Mouse (Mus musculus): ENCODE measurements around the gene Tssk3. TPM values are rescaled to one million over a fixed set of nuclear protein-coding genes. Genes with fewer than 3 reads are reported as not detected.

Tssk3 gene
- polyA plus RNA-seq, 1 experiment: 267 TPM

DNA sequence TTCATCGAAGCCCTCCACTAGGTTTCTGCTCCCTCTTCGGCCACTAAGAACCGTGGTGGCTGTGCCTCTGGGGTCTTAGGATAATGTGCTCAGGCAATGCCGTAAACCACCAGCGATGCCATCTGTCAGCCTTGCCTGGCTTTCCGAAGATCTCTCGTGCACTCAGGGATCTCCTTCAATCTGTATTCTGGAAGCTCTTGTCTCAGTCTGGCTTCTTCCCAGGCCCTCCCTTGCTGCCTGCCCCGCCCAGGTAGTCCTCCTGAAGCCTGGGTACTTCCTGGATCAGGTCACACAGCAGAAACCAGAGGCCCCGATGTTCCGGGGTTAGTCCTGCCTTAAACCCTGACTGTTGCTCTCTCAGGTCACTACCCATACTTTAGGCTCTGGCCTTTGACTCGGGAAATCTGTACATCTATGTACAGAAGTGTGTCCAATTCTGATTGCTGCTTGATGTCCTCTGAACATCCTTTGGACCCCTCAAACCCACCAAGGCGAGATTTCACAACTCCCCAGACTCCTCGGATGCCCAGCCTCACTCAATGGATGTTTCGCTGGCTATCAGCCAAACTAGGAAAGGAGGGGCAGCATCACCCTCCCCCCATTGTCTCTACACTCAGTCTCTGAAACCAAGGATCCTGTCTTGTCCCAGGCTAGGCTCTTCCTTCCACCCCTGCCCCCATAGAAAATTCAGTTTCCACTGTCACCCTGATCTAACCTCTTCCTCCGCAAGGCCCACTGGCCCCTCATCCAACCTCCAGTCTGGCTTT lies 18.2 kb upstream of the Tssk3 start:
- no peak overlapping the region for H3K4me3 ChIP-seq (ENCODE audit: control insufficient read depth, low read depth, low read length)
- TF ChIP-seq CTCF (IDR thresholded peaks at IDR 0.05; ENCODE audit: control insufficient read depth, insufficient read depth, insufficient replicate concordance, low read depth, low read length) (no peak), POLR2A (IDR thresholded peaks at IDR 0.05; ENCODE audit: control insufficient read depth, low read depth, low read length) (no peak)
- peak overlapping the region; percentile 45 for H3K27ac ChIP-seq (ENCODE audit: control insufficient read depth, insufficient read depth, low read depth, low read length)
- peaks cover 16% of the 10 kb centered on the region for H3K4me1 ChIP-seq (ENCODE audit: control insufficient read depth, insufficient read depth, low read length)
- no peaks in the 10 kb centered on the region for H3K27me3 ChIP-seq (ENCODE audit: control insufficient read depth, insufficient read depth, low read length)
- H3K36me3 ChIP-seq (ENCODE audit: control insufficient read depth, insufficient read depth, low read length): no peaks in the 10 kb centered on the region

DNA sequence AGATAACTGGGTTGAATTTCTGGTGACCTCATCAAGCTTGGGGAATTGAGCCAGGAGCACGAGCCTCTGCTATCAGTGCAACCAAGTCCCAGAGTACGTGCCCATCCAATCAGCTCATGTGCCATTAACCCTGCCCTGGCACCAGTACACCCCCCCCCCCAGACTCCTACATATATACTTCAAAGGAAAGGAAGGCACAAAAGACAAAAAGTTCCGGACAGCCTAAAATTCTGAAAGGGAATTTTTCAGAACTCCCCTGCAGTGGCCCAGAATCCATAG lies 17.4 kb upstream of the Tssk3 start:
- H3K4me1 ChIP-seq (ENCODE audit: control insufficient read depth, insufficient read depth, low read length): peaks cover 17% of the 10 kb centered on the region
- no peaks in the 10 kb centered on the region for H3K27me3 ChIP-seq (ENCODE audit: control insufficient read depth, insufficient read depth, low read length)
- H3K27ac ChIP-seq (ENCODE audit: control insufficient read depth, insufficient read depth, low read depth, low read length): peak overlapping the region; percentile 76
- no peak for TF ChIP-seq CTCF (IDR thresholded peaks at IDR 0.05; ENCODE audit: control insufficient read depth, insufficient read depth, insufficient replicate concordance, low read depth, low read length)
- TF ChIP-seq POLR2A (IDR thresholded peaks at IDR 0.05; ENCODE audit: control insufficient read depth, low read depth, low read length): no peak
- no peaks in the 10 kb centered on the region for H3K36me3 ChIP-seq (ENCODE audit: control insufficient read depth, insufficient read depth, low read length)
- H3K4me3 ChIP-seq (ENCODE audit: control insufficient read depth, low read depth, low read length): no peak overlapping the region

DNA sequence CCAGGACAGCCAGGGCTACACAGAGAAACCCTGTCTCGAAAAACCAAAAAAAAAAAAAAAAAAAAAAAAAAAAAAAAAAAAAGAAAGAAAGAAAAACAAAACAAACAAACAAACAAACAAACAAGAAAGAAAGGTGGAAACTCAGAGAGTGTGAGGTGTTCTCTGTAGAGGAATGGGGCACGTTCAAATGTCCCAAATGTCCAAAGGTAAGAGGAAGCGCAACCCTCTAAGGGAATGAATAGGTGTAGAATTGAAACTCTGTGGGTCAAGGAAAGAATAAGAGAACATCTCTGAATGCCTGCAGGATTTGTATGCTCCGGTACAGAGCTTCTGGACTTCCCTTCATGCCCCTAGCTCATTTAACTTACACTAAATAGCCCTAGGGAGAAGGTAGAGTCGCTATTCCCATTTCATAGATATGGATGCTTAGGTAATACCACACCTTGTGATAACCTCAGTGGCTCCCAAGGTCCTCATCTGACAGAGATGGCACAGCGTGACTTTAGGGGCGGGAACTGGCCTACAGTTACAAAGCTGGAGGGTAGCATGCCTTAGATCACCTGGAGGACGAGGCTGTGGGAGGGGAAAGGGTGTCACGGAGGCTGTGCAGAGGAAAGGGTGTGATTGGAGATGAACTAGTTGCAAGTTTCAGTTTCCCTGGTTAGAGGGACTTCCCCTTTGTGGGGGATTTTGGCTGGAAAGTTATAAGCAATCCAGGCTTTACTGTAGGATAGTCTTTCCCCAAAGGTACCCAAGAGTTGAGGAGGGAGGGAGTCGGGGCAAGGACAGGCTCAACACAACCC lies 16.8 kb upstream of the Tssk3 start:
- no peaks in the 10 kb centered on the region for H3K36me3 ChIP-seq (ENCODE audit: control insufficient read depth, insufficient read depth, low read length)
- no peak for TF ChIP-seq POLR2A (IDR thresholded peaks at IDR 0.05; ENCODE audit: control insufficient read depth, low read depth, low read length)
- peak overlapping the region; percentile 76; the same call in 1 of the 2 replicates for H3K27ac ChIP-seq (ENCODE audit: control insufficient read depth, insufficient read depth, low read depth, low read length)
- H3K4me1 ChIP-seq (ENCODE audit: control insufficient read depth, insufficient read depth, low read length): peaks cover 16% of the 10 kb centered on the region
- no peaks in the 10 kb centered on the region for H3K27me3 ChIP-seq (ENCODE audit: control insufficient read depth, insufficient read depth, low read length)
- H3K4me3 ChIP-seq (ENCODE audit: control insufficient read depth, low read depth, low read length): no peak overlapping the region

DNA sequence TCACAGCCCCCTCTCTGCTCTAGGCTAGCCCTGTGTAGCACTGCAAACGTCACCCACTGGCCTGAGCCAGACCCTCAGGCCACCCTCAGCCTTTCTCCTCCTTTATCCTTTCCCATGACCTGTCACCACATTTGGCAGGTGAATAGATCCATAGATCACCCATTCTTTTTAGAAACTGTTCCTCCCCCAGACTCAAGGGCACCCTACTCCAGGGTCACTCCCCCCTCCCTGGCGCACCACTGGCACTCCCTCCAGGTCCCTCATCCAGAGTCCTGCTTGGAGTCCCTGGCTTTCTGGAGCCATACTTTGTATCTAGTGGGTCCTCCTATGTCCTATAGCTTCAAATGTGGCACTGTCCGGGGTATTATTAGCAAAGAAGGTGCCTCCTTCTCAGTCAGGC lies 14.7 kb upstream of the Tssk3 start:
- Histone ChIP-seq H3K27me3 (ENCODE audit: control insufficient read depth, insufficient read depth, low read length) (no peaks in the 10 kb centered on the region), H3K4me1 (ENCODE audit: control insufficient read depth, insufficient read depth, low read length) (peaks cover 19% of the 10 kb centered on the region), H3K4me3 (ENCODE audit: control insufficient read depth, low read depth, low read length) (no peak overlapping the region), H3K27ac (ENCODE audit: control insufficient read depth, insufficient read depth, low read depth, low read length) (no peak overlapping the region), H3K36me3 (ENCODE audit: control insufficient read depth, insufficient read depth, low read length) (no peaks in the 10 kb centered on the region)
- TF ChIP-seq CTCF (IDR thresholded peaks at IDR 0.05; ENCODE audit: control insufficient read depth, insufficient read depth, insufficient replicate concordance, low read depth, low read length) (no peak), POLR2A (IDR thresholded peaks at IDR 0.05; ENCODE audit: control insufficient read depth, low read depth, low read length) (no peak)

DNA sequence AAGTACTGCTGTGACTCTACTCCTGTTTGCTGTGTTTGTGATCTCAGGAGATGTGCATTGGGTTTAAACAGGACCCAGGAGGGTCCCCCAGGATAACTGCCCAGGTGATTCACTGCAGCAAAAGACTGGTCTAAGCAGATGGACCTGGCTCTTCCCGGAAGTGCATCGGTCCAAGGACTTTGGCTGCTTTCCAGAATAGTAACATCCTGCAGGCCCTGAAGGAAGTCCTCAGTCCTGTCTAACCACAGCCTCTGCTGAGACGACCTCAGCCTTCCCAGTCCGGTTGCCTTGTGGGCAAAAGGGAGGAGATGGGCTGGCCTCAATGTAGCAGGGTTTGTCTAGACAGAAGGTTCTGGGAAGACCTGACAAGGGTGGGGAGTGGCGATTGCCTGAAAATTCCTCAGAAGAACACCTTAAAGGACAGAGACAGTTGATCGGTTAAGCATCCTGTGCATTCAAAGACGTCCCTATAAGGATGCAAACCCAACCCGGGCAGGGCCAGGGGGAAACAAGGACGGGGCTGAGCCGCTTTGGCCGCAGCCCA lies 12.2 kb upstream of the Tssk3 start:
- H3K27me3 ChIP-seq (ENCODE audit: control insufficient read depth, insufficient read depth, low read length): no peaks in the 10 kb centered on the region

DNA sequence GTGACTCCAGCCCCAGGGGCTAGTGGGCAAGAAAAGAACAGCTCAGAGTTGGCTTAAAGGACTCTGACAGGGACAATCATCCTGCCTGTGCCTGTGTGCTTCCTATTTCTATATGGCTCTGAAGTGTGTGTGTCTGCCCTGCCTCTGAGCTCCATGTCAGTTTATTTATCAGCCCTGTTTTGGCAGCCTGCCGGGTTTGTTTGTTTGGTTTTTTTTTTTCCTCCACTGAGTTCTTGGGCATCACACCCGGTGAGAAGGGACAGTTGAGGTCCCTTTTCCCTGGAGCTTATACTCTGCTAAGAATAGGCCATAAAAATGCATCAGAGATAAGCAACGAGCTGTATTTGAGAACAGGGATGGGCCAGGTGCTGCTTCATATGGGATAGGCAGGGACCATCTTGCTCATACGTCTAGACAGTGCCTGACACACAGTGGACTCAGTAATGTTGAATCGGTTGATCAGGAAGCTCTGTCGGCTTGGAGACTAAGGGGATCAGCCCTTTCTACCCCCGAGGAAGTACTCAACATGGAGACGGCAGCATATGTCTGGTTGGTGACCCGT lies 11.6 kb upstream of the Tssk3 start:
- Histone ChIP-seq H3K4me3 (ENCODE audit: control insufficient read depth, low read depth, low read length) (no peak overlapping the region), H3K27ac (ENCODE audit: control insufficient read depth, insufficient read depth, low read depth, low read length) (no peak overlapping the region), H3K27me3 (ENCODE audit: control insufficient read depth, insufficient read depth, low read length) (no peaks in the 10 kb centered on the region)

More for the DNA sequence above, 12.2 kb upstream of the Tssk3 start:
- Histone ChIP-seq H3K4me3 (ENCODE audit: control insufficient read depth, low read depth, low read length) (no peak overlapping the region), H3K27ac (ENCODE audit: control insufficient read depth, insufficient read depth, low read depth, low read length) (no peak overlapping the region; the same call in 1 of the 2 replicates), H3K36me3 (ENCODE audit: control insufficient read depth, insufficient read depth, low read length) (no peaks in the 10 kb centered on the region), H3K4me1 (ENCODE audit: control insufficient read depth, insufficient read depth, low read length) (peaks cover 25% of the 10 kb centered on the region)
- TF ChIP-seq POLR2A (IDR thresholded peaks at IDR 0.05; ENCODE audit: control insufficient read depth, low read depth, low read length) (no peak), CTCF (IDR thresholded peaks at IDR 0.05; ENCODE audit: control insufficient read depth, insufficient read depth, insufficient replicate concordance, low read depth, low read length) (no peak)

More for the DNA sequence above, 11.6 kb upstream of the Tssk3 start:
- H3K36me3 ChIP-seq (ENCODE audit: control insufficient read depth, insufficient read depth, low read length): no peaks in the 10 kb centered on the region
- TF ChIP-seq POLR2A (IDR thresholded peaks at IDR 0.05; ENCODE audit: control insufficient read depth, low read depth, low read length) (no peak), CTCF (IDR thresholded peaks at IDR 0.05; ENCODE audit: control insufficient read depth, insufficient read depth, insufficient replicate concordance, low read depth, low read length) (no peak)
- peaks cover 24% of the 10 kb centered on the region for H3K4me1 ChIP-seq (ENCODE audit: control insufficient read depth, insufficient read depth, low read length)

Measured in testis, adult 2 months (tissue).